Mouse (Mus musculus): ENCODE measurements around the gene Btbd35f19.
"Not testable (repeated sequence)": the region's sequence is repeated elsewhere in the genome, so short reads cannot be mapped to it uniquely, and the experiment has no call there.

Btbd35f19 gene

GRCm38 (mm10) chrX:31383818-31384217, at the start of gene Btbd35f19:
Gene Btbd35f19 (minus strand): TSS chrX:31383918.
- DNase-seq (ENCODE audit: inconsistent ontology term): not testable (repeated sequence)

- not testable (repeated sequence) for DNase-seq (ENCODE audit: inconsistent ontology term)
Measured at GRCm38 (mm10) chrX:31341924-31342323, 41.8 kb downstream of the Btbd35f19 start.

GRCm38 (mm10) chrX:31336154-31336553, 47.6 kb downstream of the Btbd35f19 start, which contains the start of gene Btbd35f26:
Gene Btbd35f26 (plus strand): TSS chrX:31336454.
- not testable (repeated sequence) for DNase-seq (ENCODE audit: inconsistent ontology term)

Data from Muller cell, postnatal 12 days (primary cell).